Mouse (Mus musculus): ENCODE data around the gene Ndufv1.
"Not testable (repeated sequence)": the region's sequence is repeated elsewhere in the genome, so short reads cannot be mapped to it uniquely, and the experiment has no call there.

Gene Ndufv1

DNA sequence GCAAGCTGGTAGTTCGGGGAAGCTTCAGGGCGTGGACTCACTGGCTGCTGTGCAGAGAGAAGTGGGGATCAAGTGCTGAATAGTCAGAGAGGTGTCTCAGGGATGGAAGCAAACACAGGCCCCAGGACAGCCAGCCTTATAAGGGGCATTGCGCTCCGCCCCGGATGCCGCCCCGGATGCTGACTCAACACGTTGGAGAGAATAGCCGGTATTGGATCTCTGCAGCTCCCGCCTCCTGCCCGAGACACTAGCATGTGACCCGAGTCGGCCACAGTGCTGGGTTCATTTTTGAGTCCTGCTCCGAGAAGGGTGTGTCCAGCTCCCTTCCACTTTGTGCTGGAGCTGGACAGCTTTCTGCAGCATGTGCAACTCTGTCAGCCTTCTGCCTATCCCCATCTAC lies 29.5 kb upstream of the Ndufv1 start:
- peak; percentile 28 for DNase-seq

DNA sequence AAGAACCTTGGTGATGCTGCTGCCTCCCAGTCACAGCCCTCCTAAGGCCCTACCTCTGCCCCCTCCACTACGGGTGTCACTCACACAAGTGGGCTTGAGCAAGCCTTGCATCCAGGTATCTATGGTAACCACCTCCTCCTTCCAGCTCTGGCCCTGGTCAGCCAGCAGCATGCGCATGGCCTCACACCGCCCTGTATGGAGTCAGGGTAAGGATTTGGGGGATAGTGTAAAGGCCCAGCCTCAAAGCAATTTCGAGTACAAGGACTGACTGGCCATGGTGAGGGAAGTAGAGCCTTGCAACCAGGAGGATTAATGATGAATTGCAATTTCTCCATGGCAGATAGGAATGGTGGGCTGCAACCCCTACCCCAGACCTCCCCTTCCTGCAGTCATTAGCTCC lies 28.9 kb upstream of the Ndufv1 start:
- DNase-seq = not testable (repeated sequence)

DNA sequence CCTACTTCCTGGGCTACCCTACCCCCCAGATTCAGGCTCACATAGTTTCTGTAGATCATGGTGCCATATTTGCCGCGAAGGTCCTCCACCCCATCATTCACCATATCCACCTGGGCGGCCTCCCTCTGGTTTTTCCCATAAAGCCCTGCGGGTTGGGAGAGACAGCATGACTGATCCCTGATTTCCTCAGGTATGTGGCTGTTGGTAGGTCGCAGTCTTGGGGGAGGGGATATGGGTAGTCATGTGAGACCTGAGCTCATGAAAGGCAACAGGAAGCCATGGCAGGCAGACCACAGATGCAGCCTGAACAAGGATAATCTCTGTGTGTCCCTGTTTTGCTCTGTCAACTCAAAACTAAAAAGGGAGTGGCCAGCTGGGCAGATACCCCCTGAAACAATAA lies 28.3 kb upstream of the Ndufv1 start:
- DNase-seq = not testable (repeated sequence)

DNA sequence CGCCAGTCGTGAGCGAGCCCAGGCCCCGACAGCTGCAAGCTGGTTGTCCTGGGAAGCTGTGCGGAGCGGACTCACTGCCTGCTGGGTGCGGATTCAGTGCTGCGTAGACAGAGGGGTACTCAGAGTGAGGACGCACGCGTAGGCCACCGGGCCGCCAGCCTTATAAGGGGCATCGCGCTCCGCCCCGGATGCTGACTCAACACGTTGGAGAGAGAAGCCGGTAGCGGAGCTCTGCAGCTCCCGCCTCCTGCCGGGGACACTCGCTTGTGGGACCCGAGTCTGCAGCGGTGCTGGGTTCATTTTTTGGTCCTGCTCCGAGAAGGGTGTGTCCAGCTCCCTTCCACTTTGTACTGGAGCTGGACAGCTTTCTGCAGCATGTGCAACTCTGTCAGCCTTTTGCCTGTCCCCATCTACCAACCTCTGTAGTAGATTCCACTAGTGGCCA lies 25.2 kb upstream of the Ndufv1 start, which contains the start of gene Gstp1:
Gene Gstp1, minus strand, starts transcription at position 198 of the 445 bp plus-strand sequence.
- peak; percentile 90 for DNase-seq

DNA sequence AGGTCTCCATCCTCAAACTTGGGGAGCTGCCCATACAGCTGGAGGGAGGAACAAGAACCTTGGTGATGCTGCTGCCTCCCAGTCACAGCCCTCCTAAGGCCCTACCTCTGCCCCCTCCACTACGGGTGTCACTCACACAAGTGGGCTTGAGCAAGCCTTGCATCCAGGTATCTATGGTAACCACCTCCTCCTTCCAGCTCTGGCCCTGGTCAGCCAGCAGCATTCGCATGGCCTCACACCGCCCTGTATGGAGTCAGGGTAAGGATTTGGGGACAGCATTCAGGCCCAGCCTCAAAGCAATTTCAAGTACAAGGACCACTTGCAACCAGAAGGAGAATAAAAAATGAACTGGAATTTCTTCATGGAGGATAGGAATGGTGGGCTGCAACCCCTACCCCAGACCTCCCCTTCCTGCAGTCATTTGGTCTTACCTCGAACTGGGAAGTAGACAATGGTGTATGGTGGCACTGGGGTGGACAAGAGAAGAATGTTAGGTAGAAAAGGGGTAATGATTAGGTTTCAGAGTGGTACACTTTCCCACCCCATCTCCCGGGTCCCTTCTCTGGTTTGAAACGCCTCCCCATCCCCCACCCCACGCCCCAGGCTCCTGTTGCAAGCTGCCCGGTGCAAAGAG lies 24.7 kb upstream of the Ndufv1 start:
- not testable (repeated sequence) for DNase-seq

DNA sequence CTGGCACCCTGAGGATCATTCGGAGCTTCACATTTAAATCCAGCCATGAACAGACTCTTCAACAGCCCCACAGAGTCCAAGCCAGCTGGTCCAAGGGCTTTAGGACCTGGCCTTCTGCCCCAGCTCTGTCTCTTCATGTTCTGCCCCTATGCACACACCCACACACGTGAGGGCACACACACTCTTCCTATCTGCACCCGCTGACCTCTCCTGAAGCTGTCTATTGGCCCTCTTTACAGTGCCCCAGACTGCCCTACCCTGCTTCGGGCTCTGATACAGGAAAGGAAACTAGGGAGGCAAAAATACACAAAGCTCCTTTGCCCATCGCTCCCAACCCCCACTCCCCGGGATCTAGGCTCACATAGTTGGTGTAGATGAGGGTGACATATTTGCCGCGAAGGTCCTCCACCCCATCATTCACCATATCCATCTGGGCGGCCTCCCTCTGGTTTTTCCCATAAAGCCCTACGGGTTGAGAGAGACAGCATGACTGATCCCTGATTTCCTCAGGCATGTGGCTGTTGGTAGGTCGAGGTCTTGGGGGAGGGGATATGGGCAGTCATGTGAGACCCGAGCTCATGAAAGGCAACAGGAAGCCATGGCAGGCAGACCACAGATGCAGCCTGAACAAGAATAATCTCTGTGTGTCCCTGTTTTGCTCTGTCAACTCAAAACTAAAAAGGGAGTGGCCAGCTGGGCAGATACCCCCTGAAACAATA lies 23.9 kb upstream of the Ndufv1 start:
- DNase-seq = no peak

DNA sequence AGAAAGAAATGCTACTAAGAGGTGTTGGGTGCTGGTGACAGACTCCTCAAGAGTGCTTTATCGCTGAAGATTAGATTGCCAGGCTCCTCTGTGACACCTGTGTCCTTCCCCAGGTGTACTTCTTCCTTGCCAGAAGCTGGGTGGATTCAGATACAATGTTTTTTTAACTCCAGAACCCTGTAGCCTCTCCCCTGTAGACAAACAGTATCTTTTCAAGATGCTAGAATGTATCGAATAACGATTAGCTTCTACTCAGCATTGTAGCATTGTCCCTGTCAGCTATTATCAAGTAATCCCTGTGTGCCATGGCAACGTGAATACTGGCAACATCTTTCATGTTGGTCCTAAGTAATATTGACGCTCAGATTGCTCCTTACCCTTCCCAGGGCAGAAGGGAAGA lies 21.1 kb upstream of the Ndufv1 start:
- DNase-seq = no peak

DNA sequence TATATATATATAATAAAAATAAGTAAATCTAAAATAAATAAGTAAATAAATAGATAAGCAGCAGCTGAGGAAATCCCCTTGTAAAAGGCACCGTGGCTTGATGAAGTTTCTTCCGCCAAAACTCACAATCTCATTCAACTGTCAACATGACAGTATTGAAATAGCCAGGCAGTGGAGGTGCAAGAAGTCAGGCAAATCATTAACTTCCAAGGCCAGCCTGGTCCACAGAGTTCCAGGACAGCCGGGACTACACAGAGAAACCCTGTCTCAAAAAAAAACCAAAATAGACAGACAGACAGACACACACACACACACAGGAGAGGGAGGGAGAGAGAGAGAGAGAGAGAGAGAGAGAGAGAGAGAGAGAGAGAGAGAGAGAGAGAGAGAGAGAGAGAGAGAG lies 20.7 kb upstream of the Ndufv1 start:
- peak; percentile 54 for DNase-seq

DNA sequence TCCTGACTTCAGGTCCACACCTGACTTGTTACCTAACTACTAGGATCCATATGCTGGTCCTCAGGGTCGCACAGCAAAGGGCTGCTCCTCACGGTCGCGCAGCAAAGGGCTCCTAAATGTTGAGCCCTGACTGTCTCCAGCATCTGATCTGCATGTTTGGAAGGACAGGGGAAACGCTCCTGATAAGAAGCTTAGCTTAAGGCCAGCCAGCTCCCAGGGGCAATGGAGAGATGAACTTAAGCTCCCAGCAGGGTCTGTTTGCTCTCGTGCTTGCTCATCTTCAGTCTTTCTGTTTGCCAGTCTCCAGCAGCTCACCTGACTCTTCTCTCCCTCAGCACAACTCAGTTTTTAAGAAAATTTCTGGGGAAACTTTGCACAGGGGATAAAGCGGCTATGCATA lies 20.1 kb upstream of the Ndufv1 start:
- no peak for DNase-seq

DNA sequence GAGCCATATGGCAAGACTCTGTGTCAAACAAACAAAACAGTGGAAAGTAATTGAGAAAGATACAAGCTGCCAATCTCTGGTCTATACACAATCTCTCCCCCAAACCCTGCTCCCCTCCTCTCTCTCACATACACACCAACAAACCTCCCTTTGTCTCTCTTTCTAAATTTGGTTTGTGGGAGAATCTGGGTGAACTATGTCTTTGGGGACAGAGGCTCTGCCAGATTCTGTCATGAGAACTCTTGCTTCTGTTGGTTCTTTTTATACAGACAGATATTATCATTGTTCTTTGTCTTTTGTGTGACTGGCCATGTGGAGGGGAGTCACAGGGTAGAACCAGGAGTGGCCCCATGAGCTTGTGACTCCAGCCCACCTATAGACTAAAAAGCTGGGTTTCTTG lies 15.0 kb upstream of the Ndufv1 start:
- DNase-seq = no peak

DNA sequence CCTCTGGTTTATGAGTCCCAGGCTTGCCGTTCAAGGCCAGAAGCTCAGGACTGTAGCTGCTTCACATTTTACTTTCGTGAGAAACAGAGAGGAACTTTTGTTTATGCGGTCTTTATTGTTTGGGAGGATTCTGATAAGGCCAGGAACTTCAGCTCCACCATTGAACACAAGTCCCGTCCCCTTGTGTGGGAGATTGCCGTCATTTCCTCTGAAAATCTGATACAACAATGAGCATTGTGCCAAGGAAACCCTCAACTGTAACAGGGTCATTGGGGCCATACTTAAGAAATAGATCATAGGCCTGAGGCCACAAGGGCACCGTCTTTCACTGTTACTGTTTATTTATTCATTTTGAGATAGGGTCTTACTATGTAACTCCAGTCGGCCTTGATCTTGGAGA lies 10.6 kb upstream of the Ndufv1 start:
- no peak for DNase-seq

DNA sequence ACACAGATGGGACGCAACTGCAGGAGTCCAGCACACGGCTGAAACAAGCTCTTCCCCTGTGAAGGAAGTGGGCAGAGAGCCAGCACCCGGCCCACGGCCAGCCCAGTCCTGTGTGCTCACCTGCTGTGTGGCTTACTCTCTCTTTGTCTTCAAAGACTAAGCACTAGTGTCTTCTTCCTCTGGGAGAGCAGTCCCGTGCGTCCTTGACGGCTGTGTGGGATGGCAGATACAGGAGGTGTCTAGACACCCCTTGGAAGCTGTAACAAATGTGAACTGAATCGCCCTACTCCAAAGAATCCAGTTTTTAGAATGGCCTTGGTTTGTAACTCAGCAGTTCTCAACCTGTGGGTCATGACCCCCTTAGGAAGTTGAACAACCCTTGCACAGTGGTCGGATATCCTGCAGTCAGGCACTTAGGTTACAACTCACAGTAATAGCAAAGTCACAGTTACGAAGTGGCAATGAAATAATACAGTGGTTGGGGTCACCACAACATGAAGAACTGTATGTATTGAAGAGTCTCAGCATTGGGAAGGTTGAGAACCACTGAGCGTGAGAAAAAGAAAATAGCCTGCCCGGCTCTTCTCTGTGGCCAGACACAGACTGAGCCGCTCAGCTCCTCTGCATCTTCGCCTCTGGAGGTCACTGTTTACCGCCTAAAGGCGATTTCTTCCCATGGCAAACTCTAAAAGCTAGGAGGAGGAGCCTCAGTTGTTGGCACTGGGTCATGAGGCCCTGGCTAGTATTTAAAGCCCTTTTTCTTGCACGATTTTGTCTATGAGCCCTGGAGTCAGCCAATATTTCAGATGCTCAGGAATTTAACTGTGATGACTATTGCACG lies 6.4 kb upstream of the Ndufv1 start:
- peak; percentile 90 for DNase-seq

DNA sequence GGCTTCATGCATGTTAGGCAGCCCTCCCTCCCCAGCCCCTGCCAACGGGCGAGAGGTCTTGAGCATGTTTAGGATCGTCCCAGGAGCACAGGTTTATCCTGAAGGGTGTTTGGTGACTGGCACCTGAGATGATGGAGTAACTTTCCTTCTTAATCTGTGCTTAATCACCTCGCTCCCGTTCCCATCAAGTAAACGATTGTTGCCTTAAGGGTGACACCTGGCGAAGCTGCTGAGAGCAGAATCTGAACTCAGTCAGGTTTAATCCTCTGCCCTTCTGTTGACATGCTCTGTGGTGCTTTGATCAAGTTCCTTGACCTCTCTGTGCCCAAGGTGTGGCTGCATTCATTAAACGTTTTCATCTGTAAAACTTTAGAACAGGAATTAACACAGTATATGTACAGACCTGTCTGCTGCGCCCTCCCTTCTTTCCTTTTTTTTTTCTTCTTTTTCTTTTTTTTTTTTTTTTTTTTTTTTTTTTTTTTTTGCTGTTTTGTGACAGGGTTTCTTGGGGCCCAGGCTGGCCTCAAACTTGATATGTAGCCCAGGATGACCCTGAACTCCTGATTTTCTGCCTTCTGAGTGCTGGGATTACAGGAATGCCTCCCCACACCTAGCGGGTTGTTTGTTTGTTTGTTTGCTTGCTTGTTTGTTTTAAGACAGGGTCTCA lies 5.4 kb upstream of the Ndufv1 start:
- no peak for DNase-seq

DNA sequence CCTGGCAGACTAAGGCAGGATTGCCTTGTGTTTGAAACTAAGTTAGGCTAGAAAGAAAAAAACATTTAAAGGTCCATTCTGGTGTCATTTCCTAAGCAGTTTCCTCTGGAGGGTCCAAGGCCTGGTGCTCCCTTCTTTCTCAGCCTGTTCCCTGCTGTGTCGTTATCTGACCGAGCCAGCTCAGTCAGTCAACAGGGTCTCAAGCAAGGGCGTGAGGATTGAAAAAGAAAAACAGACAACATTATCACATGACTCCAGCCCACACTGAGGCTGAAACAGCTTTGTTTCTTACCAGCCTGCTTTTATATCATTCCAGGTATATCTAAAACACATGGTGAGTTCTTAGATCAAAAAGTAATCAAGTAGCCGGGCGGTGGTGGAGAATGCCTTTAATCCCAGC lies 3.0 kb upstream of the Ndufv1 start:
- no peak for DNase-seq

DNA sequence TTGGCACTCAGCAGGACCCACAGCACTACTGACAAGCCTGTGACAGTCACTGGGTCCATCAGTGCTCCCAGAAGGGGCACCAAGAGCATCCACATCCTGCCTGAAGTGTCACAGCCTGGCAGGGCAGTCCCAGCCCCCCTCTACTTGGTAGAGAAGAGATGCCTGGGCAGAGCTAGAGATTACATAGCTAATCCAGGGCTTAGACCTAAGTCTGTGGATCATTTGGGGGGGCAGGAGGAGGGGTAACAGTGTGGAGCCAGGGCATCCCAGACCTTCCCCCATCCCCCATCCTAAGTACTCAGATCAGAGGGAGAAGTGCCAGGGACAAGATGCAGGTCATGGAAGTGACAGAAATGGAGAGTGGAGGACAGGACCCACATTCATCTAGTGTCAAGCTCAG lies 2.2 kb upstream of the Ndufv1 start:
- no peak for DNase-seq

DNA sequence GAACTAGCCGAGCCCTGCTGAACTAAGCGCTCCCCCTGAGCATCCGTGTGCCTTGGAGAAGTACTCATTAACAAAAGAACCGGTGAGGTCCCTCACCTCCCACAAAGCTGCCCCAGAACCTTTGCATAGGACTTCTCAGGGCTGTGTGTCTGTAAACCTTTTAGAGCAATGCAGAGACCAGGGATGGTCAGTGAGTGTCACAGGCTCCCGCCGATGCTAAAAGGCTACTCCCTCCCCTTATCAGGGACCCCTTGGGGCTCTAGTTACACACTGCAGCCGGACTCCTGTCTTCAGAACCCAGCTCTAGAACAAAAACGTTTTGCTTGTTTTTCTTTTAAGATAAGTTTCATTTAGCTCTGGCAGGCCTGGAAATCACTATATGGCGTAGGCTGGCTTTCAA lies 460 bp upstream of the Ndufv1 start:
- no peak for DNase-seq

DNA sequence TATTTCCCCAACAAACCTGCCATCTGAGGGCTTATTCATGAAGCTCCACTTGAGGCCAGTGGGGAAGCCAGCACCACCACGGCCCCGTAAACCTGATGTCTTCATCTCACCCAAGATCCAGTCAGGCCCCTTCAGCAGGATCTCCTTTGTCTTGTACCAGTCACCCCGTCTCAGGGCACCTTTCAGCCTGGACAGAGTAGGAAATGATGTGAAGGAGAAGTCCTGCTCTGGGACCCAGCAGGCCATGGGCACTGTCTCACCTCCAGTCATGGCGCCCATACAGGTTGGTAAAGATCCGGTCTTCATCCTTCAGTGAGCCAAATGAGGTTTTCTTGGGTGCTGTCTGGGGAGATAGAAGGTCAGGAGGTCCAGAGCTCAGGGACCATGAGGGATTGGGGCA lies 1.5 kb downstream of the Ndufv1 start:
- no peak for DNase-seq

DNA sequence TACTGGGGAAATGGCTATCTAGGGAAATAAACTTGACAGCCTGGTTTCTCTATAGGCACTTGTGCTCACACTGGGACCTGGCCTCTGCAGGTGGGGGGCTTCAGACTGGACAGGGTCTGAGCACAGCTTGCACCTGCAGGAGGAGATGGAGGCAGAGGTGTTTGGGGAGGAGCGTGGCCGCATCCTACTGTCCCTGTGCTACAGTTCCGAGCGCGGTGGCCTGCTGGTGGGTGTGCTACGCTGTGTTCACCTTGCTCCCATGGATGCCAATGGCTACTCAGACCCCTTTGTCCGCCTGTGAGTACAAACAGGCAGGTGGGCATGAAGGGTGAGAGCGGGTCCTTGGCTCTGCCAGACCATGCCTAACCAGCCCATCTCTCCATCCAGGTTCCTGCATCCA lies 6.6 kb downstream of the Ndufv1 start:
- DNase-seq = no peak

DNA sequence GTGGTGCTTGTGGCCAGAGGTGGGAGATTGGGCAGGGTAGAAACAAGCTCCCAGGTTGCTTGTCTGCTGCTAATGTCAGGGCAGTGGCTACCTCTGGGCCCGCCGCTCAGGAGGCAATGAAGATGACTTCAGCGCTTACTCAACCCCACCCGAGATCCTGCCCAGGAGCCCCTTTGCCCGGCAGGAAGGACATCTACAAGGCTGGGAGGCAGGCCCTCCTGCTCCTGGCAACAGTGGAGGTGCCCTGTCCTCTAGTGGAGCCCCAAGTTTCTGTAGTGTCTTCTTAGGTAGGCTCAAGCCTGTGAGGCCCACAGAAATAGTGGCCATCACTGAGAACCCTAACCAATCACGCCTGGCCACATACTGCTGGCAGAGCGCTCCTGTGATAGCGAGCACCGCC lies 7.5 kb downstream of the Ndufv1 start:
- DNase-seq = no peak

DNA sequence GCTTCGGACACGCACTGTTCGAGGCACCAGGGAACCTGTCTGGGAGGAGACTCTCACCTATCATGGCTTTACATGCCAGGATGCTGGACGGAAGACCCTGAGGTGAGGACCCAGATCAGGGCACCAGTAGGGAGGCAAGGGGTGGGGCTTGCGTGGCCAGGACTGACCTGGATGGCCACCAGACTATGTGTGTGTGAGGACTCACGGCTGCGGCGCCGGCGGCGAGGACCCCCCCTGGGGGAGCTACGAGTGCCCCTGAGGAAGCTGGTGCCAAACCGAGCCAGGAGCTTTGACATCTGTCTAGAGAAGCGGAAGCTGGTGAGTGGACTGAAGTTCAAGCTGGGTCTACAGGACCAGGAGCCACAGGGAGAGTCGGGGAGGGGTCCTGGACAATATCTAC lies 8.3 kb downstream of the Ndufv1 start:
- no peak for DNase-seq

DNA sequence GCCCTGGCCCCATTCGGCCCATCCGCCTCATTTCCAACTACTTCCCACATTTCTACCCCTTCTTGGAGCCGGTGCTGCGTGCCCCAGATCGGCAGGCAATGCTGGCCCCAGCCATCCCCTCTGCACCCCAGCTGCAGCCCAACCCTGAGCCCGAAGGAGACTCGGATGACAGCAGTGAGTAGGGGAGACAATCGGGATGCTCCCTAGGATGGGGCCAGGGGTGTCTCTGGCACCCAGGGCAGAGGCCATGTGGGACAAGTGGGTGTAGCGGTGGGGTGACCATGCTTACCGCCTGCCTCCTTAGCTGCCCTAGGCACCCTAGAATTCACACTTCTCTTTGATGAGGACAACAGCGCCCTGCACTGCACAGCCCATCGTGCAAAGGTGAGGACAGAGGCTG lies 9.0 kb downstream of the Ndufv1 start:
- no peak for DNase-seq

DNA sequence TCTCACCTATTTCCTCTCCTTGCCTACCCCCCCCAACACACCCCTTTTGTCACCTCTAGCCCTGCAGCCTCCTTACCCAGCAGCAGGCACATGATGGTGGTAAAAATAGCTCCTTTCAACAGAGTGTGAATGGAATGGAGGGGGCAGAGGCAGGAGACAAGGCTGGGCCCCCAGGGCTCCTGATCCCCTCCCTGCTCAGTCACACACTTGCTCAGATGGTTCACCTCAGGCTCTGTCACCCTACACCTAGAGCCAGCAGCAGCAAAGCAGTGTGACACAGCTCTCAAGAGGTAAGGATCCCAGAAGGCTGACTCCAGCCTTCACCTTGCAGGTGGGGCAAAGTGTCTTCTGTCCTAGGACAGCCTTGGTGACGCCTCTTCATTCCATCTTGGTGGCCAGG lies 9.5 kb downstream of the Ndufv1 start, which contains the start of gene Doc2g:
Gene Doc2g, plus strand, starts transcription at position 202 of the 400 bp plus-strand sequence.
- no peak for DNase-seq

DNA sequence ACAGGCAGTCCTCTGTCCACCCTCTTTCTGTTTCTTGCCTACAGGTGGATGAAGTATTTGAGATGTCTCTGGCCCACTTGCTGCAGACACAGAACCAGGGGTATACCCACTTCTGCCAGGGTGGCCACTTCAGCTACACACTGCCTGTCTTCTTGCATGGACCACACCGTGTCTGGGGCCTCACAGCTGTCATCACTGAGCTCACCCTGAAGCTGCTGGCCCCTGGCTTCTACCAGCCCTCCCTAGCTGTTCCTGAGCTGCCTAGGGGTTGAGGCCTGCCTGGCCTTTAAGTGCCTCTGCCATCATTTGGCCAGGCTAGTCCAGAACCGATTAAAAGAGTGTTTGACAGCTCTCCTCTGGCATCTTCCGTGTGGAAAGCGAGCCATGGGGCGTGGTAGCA lies 10.9 kb downstream of the Ndufv1 start:
- no peak for DNase-seq

Measured in kidney, postnatal 14 days (tissue).